Mouse (Mus musculus) kidney, adult 2 months (tissue): ENCODE measurements at regions not wholly inside any gene's neighbourhood (a gene's known extent, or its start where the extent isn't known, plus 50 kb on each side); places are given as distances from the start of the nearest gene placed in this dataset.

Source experiments
- CTCF ChIP-seq: fragments of 200-500 bp; conservative IDR thresholded peaks from 2 replicates; pipeline ENCODE4 v1.5.1; 2011; ENCODE audit warnings: low read depth, mild to moderate bottlenecking, control low read depth, low read length, moderate library complexity, mixed read lengths; ENCODE audit not compliant: insufficient read depth, insufficient read length
- POLR2A ChIP-seq: fragments of 200-500 bp; IDR thresholded peaks from one replicate; pipeline ENCODE4 v1.6.1; 2011; ENCODE audit warnings: low read depth, low read length, control low read depth

GRCm38 (mm10) chrX:99199669-99200068 is 63.7 kb downstream of the Efnb1 start:
- no peak for TF ChIP-seq CTCF
- no peak for TF ChIP-seq POLR2A
